Comparison of ENCODE assay signal across 11 mouse cellular contexts in the genomic region with DNA sequence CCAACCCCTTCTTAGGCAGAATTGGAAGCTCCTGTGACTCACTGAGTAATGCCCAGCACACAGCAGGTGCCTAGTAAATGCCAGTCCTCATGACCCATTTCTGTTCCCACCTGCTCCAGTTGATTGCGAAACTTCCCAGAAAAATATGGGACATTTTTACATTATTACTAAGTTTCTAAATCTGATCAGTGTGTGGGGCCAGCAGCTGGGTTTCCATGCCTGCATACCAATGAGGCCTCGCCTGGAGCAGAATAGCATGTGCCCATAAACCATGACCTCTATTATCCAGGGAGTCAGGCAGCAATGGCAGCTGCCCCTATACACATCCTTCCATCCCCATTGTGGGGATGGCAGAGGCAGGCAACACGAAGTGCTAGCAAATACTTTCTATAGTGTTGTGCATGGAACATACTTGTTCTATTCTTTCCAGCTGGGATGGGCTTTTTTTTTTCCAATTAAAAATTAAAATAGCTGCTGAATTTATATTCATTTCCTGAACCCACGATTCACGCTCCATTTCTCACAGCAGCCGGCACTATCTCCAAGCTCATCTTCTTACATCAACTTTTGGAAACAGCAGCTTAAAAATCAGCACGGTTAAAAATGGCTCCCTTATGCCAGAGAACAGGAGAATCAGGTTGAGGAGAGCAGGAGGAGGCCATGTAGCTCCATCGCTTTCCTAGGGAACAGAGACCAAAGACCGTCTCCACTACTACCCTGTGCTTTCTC.
A peak's percentile ranks its signal among the peaks of the same experiment; 100 is the strongest.
DNase-seq lines count a peak whose midpoint lies in the region; ATAC-seq lines count a peak whose summit lies in the region.
"Had no signal": no experiment of that assay in that cellular context is flagged by ENCODE, and none has a peak within 500 bp of the region (broad histone marks: within the 10 kb centered on the region; RNA-seq: fewer than 3 reads in every experiment).

No protein-coding gene starts in this region.

- no peaks in the 10 kb centered on the region for H3K9me3 ChIP-seq in limb, embryonic 10.5 days (replicated peaks)
- H3K9me3 ChIP-seq: liver, embryonic 15.5 days had no signal

- H3K27me3 ChIP-seq in limb, embryonic 10.5 days (ENCODE audit: low read depth, poor library complexity, severe bottlenecking), result no peaks in the 10 kb centered on the region
- H3K27me3 ChIP-seq: liver, embryonic 15.5 days had no signal

- H3K36me3 ChIP-seq in limb, embryonic 10.5 days, result no peaks in the 10 kb centered on the region
- H3K36me3 ChIP-seq: liver, embryonic 15.5 days had no signal

- H3K4me1 ChIP-seq in limb, embryonic 10.5 days, result no peaks in the 10 kb centered on the region
- H3K4me1 ChIP-seq: liver, embryonic 15.5 days had no signal

- 88% methylated on average over 9 of the region's 9 CpGs for WGBS in limb, embryonic 10.5 days

- DNase-seq in cerebellum, postnatal 4 days (ENCODE audit: low spot score in 2 of 2), result no peak
- peak; percentile 61 for DNase-seq in right cerebral cortex, adult 18-20 months
- no peak for DNase-seq in right cerebral cortex, postnatal 14 days
- peak; percentile 29 to 31 for DNase-seq in layer of hippocampus, postnatal 14 days (ENCODE audit: low spot score in 2 of 2)
- no peak for DNase-seq in thymus, postnatal 36 days
- no peak for DNase-seq in limb, embryonic 10.5 days (ENCODE audit: low spot score)
- DNase-seq: heart, adult 18-20 months had no signal

- no peak overlapping the region for H3K27ac ChIP-seq in limb, embryonic 10.5 days
- H3K27ac ChIP-seq: kidney, postnatal 0 days; liver, embryonic 15.5 days had no signal

- peak; percentile 52; the same call in 1 of the 2 replicates for ATAC-seq in cerebellum, adult (ENCODE audit: insufficient number of reproducible peaks, low FRiP score, low TSS enrichment)
- ATAC-seq in erythroid progenitor cell, adult 5-6 weeks (replicated peaks; ENCODE audit: low FRiP score, poor library complexity, severe bottlenecking), result no peak

- H3K4me3 ChIP-seq in limb, embryonic 10.5 days, result no peak overlapping the region
- H3K4me3 ChIP-seq: liver, embryonic 15.5 days had no signal

Comparison
In these comparisons a context has a peak if more than half of its experiments do, and no peak if none do; other contexts are left out.
1. DNase-seq: peak in right cerebral cortex, adult 18-20 months (single experiment) and layer of hippocampus, postnatal 14 days (2 of 2); none in cerebellum, postnatal 4 days (0 of 2), right cerebral cortex, postnatal 14 days (single experiment), thymus, postnatal 36 days (0 of 2) and limb, embryonic 10.5 days (single experiment).